Comparison of ENCODE assay signal across 11 mouse cellular contexts in the genomic region with DNA sequence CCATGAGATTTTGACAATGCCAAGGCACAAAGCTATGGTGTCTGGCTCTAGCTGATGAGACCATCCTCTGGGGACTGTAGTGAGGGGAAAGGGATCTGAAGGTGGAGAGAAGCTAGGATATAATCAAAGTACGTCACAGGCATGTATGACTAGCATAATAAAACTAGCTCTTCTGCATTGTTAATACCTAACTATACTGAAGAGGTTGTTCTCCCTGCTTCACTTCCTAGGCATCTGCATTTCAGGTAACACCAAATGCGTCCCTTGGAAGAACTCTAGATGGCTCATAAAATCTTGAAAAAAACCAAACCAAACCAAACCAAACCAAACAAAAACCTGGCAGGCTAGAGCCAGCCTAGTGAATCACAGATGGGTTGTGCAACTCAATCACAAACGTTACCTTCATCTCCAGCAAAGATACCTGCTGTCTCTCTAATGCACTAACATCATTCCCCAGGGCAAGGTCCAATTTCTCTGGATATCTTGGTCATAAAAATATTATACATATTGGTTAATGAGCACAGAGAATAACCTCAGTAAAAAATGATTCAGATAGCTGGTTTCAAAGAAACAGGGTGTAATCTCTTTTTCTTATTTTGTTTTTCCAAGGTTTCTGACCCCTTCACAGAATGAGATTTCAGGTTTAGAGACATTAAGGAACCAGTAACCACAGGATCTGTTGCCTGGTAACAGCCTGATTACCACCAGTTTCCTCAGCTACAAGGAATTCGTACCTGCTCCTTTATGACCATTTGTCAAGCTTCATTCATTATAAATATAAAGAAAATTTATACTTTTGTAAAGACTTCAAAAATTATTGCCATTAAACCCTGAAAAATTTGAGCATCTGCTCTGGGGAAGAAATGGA.
DNase-seq lines count a peak whose midpoint lies in the region; ATAC-seq and TF ChIP-seq lines count a peak whose summit lies in the region.
"Had no signal": no experiment of that assay in that cellular context is flagged by ENCODE, and none has a peak within 500 bp of the region (broad histone marks: within the 10 kb centered on the region; RNA-seq: fewer than 3 reads in every experiment).

No protein-coding gene starts in this region.

- no peaks in the 10 kb centered on the region for H3K27me3 ChIP-seq in intestine, embryonic 14.5 days (replicated peaks; ENCODE audit: control insufficient read depth, insufficient read depth, low read length)
- H3K27me3 ChIP-seq in myocyte (ENCODE audit: control insufficient read depth, insufficient read depth, insufficient read length) = no peaks in the 10 kb centered on the region
- no peaks in the 10 kb centered on the region for H3K27me3 ChIP-seq in heart, adult 2 months (ENCODE audit: control insufficient read depth, insufficient read depth, low read length)
- H3K27me3 ChIP-seq: liver, embryonic 15.5 days had no signal

- no peak for TF ChIP-seq POLR2A in myocyte (IDR thresholded peaks at IDR 0.05; ENCODE audit: insufficient read length, low read depth)
- no peak for TF ChIP-seq POLR2A in heart, adult 2 months (IDR thresholded peaks at IDR 0.05; ENCODE audit: insufficient read depth, low read depth, low read length)

- H3K9ac ChIP-seq in intestine, embryonic 14.5 days (ENCODE audit: low read length) = no peak overlapping the region
- no peak overlapping the region for H3K9ac ChIP-seq in heart, adult 2 months (ENCODE audit: low read depth, low read length)
- H3K9ac ChIP-seq: liver, embryonic 15.5 days had no signal

- no peak for DNase-seq in layer of hippocampus, adult 2 months (ENCODE audit: low spot score in 2 of 2)
- no peak for DNase-seq in layer of hippocampus, postnatal 10 days (ENCODE audit: low spot score in 2 of 2)
- DNase-seq in cerebellum, adult 9-10 months = peak; percentile 84
- no peak for DNase-seq in intestine, embryonic 14.5 days (ENCODE audit: low spot score)
- DNase-seq in heart, adult 2 months = no peak
- DNase-seq in layer of hippocampus, postnatal 25 days (ENCODE audit: extremely low spot score in 1 of 2, low spot score in 1 of 2) = no peak
- DNase-seq: gastrocnemius, postnatal 25 days; kidney, adult 8-10 months; left cerebral cortex, postnatal 4 days had no signal

- no peaks in the 10 kb centered on the region for H3K36me3 ChIP-seq in intestine, embryonic 14.5 days (ENCODE audit: control insufficient read depth, insufficient read depth, low read length)
- H3K36me3 ChIP-seq in myocyte (ENCODE audit: control insufficient read depth, insufficient read depth) = no peaks in the 10 kb centered on the region
- H3K36me3 ChIP-seq in heart, adult 2 months (ENCODE audit: control insufficient read depth, insufficient read depth, low read length) = no peaks in the 10 kb centered on the region
- H3K36me3 ChIP-seq: liver, embryonic 15.5 days had no signal

- H3K9me3 ChIP-seq in intestine, embryonic 14.5 days (ENCODE audit: control insufficient read depth, low read length) = no peaks in the 10 kb centered on the region
- H3K9me3 ChIP-seq: liver, embryonic 15.5 days had no signal

- no peak for TF ChIP-seq CTCF in layer of hippocampus, adult 2 months (conservative IDR thresholded peaks at IDR 0.05)
- TF ChIP-seq CTCF in heart, adult 2 months (IDR thresholded peaks at IDR 0.05) = no peak

- no peak for TF ChIP-seq EP300 in heart, adult 2 months (IDR thresholded peaks at IDR 0.05; ENCODE audit: insufficient read depth, low read depth, low read length)

- no peak overlapping the region for H3ac ChIP-seq in myocyte (ENCODE audit: control insufficient read depth, insufficient read length)

- intact Hi-C loops in heart, adult 2 months (cut with DNase I) = no loop called here

- ATAC-seq in intestine, embryonic 14.5 days (replicated peaks; ENCODE audit: low FRiP score, low TSS enrichment, low read depth) = peak; percentile 67; the same call in 1 of the 2 replicates

- peak overlapping the region; percentile 46; the same call in 1 of the 2 replicates for H3K27ac ChIP-seq in layer of hippocampus, adult 2 months
- H3K27ac ChIP-seq in intestine, embryonic 14.5 days (ENCODE audit: low read depth) = no peak overlapping the region
- H3K27ac ChIP-seq in heart, adult 2 months = no peak overlapping the region
- H3K27ac ChIP-seq: liver, embryonic 15.5 days had no signal

- 38% methylated on average over 4 of the region's 4 CpGs for WGBS in intestine, embryonic 14.5 days
- whole genome bisulfite sequencing in heart, adult 2 months = 60% methylated on average over 4 of the region's 4 CpGs

- no peak overlapping the region for H3K4me3 ChIP-seq in layer of hippocampus, adult 2 months
- H3K4me3 ChIP-seq in intestine, embryonic 14.5 days (ENCODE audit: low read depth, low read length) = no peak overlapping the region
- H3K4me3 ChIP-seq in myocyte = no peak overlapping the region
- no peak overlapping the region for H3K4me3 ChIP-seq in heart, adult 2 months
- H3K4me3 ChIP-seq: liver, embryonic 15.5 days had no signal

- no peak overlapping the region for H3K4me2 ChIP-seq in intestine, embryonic 14.5 days (ENCODE audit: low read length)
- peak overlapping the region; percentile 32 for H3K4me2 ChIP-seq in myocyte (ENCODE audit: low read depth)
- H3K4me2 ChIP-seq: liver, embryonic 15.5 days had no signal

- no peaks in the 10 kb centered on the region for H3K4me1 ChIP-seq in intestine, embryonic 14.5 days (replicated peaks; ENCODE audit: control insufficient read depth, insufficient read depth, low read length)
- H3K4me1 ChIP-seq in heart, adult 2 months (ENCODE audit: control insufficient read depth, insufficient read depth, low read length) = no peaks in the 10 kb centered on the region
- H3K4me1 ChIP-seq: liver, embryonic 15.5 days had no signal

- H3K79me2 ChIP-seq in myocyte (ENCODE audit: control insufficient read depth, insufficient read depth) = no peaks in the 10 kb centered on the region
- no peaks in the 10 kb centered on the region for H3K79me2 ChIP-seq in heart, adult 2 months (replicated peaks; ENCODE audit: control insufficient read depth, insufficient read depth, low read length)

TF ChIP-seq in myocyte, 11 proteins besides CTCF, POLR2A, EP300 and RAD21:
- TF ChIP-seq MAX (IDR thresholded peaks at IDR 0.05; ENCODE audit: low read depth) = no peak
